ENCODE assay signal across 15 mouse cellular contexts in the genomic region with DNA sequence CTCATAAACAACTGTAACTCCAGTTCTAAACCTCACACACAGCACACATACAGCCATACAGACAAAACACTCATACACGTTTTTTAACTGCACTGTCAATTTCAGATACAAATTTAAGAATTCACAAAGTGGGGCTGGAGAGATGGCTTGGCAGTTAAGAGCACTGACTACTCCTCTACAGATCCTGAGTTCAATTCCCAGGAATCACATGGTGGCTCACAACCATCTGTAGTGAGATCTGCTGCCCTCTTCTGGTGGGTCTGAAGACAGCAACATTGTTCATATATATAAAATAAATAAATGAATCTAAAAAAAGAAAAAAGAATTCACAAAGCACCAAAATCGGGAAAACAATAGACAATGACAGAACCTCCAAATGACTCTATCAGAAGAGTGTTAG. TPM values are rescaled to one million over a fixed set of nuclear protein-coding genes. Genes with fewer than 3 reads are reported as not detected.
DNase-seq lines count a peak whose midpoint lies in the region; TF ChIP-seq lines count a peak whose summit lies in the region.
"Had no signal": no experiment of that assay in that cellular context is flagged by ENCODE, and none has a peak within 500 bp of the region (broad histone marks: within the 10 kb centered on the region; RNA-seq: fewer than 3 reads in every experiment).

No protein-coding gene starts in this region.

- H3K27me3 ChIP-seq in splenic B cell, adult 2 months (ENCODE audit: control insufficient read depth, insufficient read depth, low read length, poor library complexity, severe bottlenecking): no peaks in the 10 kb centered on the region
- H3K27me3 ChIP-seq: heart, embryonic 13.5 days; liver, embryonic 15.5 days had no signal

- DNase-seq in cerebellum, postnatal 10 days: peak; percentile 18 to 27
- no peak for DNase-seq in cerebellum, adult 18-20 months
- no peak for DNase-seq in layer of hippocampus, adult 2 months (ENCODE audit: low spot score in 2 of 2)
- DNase-seq in layer of hippocampus, postnatal 14 days (ENCODE audit: low spot score in 2 of 2): no peak
- DNase-seq in thymus, postnatal 14 days: peak; percentile 20
- DNase-seq in thymus, postnatal 0 days (ENCODE audit: low spot score): no peak
- DNase-seq in splenic B cell, adult 2 months (ENCODE audit: low read depth, low spot score): peak; percentile 37
- no peak for DNase-seq in MN1 (ENCODE audit: low spot score)
- DNase-seq: cerebellum, adult 2 months had no signal

- TF ChIP-seq CTCF in layer of hippocampus, adult 2 months (conservative IDR thresholded peaks at IDR 0.05): peak; percentile 73

- peaks cover 28% of the 10 kb centered on the region for H3K36me3 ChIP-seq in splenic B cell, adult 2 months (ENCODE audit: control insufficient read depth, insufficient read depth, low read length, poor library complexity, severe bottlenecking)

- H3K4me3 ChIP-seq in layer of hippocampus, adult 2 months: no peak overlapping the region
- H3K4me3 ChIP-seq: erythroblast, embryonic 14.5 days; heart, embryonic 13.5 days; liver, embryonic 15.5 days had no signal

- H3K27ac ChIP-seq in layer of hippocampus, adult 2 months: no peak overlapping the region
- H3K27ac ChIP-seq: heart, embryonic 13.5 days; liver, embryonic 15.5 days had no signal

RNA-seq across cellular contexts. Expression of a gene that starts 14.0 kb away (rescaled TPM):
- total RNA-seq in layer of hippocampus, adult 2 months (2021): 10 to 100 TPM; 67.0 to 69.7 TPM
- 10 to 100 TPM; 66.0 to 67.9 TPM for total RNA-seq in layer of hippocampus, postnatal 14 days (2021)
- 72.4 and 80.8 TPM in 2 replicates for polyA plus RNA-seq in thymus, postnatal 0 days (2015; fragmentation: Nextera tagmentation; extraction: Ambion mirVana)

RNA-seq across cellular contexts. Expression of a gene that starts 26.4 kb away (rescaled TPM):
- total RNA-seq in layer of hippocampus, adult 2 months (2021): not detected
- not detected for total RNA-seq in layer of hippocampus, postnatal 14 days (2021)
- polyA plus RNA-seq in thymus, postnatal 0 days (2015; fragmentation: Nextera tagmentation; extraction: Ambion mirVana): not detected in 2 replicates
- total RNA-seq: adrenal gland, adult 18-20 months; gastrocnemius, adult 18-20 months; layer of hippocampus, postnatal 10 days had no signal
- polyA plus RNA-seq: cerebellum, adult 2 months; heart, embryonic 13.5 days; liver, embryonic 15.5 days had no signal

RNA-seq across cellular contexts. Expression of a gene that starts 36.2 kb away (rescaled TPM):
- total RNA-seq in layer of hippocampus, adult 2 months (2021): not detected
- total RNA-seq in layer of hippocampus, postnatal 14 days (2021): 1 to 10 TPM in 1 of 2 experiments, under 1 TPM in 1; 0.28 to 1.9 TPM
- not detected in 2 replicates for polyA plus RNA-seq in thymus, postnatal 0 days (2015; fragmentation: Nextera tagmentation; extraction: Ambion mirVana)
- total RNA-seq: adrenal gland, adult 18-20 months; layer of hippocampus, postnatal 10 days had no signal
- polyA plus RNA-seq: cerebellum, adult 2 months; heart, embryonic 13.5 days; liver, embryonic 15.5 days had no signal

RNA-seq across cellular contexts. Expression of a gene that starts 36.3 kb away (rescaled TPM):
- 10 to 100 TPM; 27.5 to 31.9 TPM for total RNA-seq in layer of hippocampus, adult 2 months (2021)
- total RNA-seq in layer of hippocampus, postnatal 14 days (2021): 10 to 100 TPM; 21.6 to 30.1 TPM
- polyA plus RNA-seq in thymus, postnatal 0 days (2015; fragmentation: Nextera tagmentation; extraction: Ambion mirVana): 54.8 and 58.9 TPM in 2 replicates

Comparison
In these comparisons a context has a peak if more than half of its experiments do, and no peak if none do; other contexts are left out.
1. DNase-seq: peak in cerebellum, postnatal 10 days (2 of 2), thymus, postnatal 14 days (single experiment) and splenic B cell, adult 2 months (single experiment); none in cerebellum, adult 18-20 months (0 of 2), layer of hippocampus, adult 2 months (0 of 2), layer of hippocampus, postnatal 14 days (0 of 2), thymus, postnatal 0 days (single experiment) and MN1 (single experiment).